Mouse (Mus musculus) ES-E14 (cell line): ENCODE results near the gene Zkscan4.

Experiments
- CHD2 ChIP-seq: IDR thresholded peaks from 2 replicates; pipeline ENCODE4 v1.6.1; 2014; ENCODE audit warnings: mild to moderate bottlenecking, low read depth, low read length, inconsistent platforms
- HCFC1 ChIP-seq: IDR thresholded peaks from 2 replicates; pipeline ENCODE4 v1.6.1; 2012; ENCODE audit warnings: low read length, inconsistent platforms, borderline replicate concordance; ENCODE audit not compliant: insufficient read depth
- ZC3H11A ChIP-seq: IDR thresholded peaks from 2 replicates; pipeline ENCODE4 v1.6.1; 2012; ENCODE audit warnings: low read depth, mild to moderate bottlenecking, inconsistent platforms, low read length, borderline replicate concordance
- ZNF384 ChIP-seq: IDR thresholded peaks from 2 replicates; pipeline ENCODE4 v1.6.1; 2012; ENCODE audit warnings: low read depth, low read length, inconsistent platforms

DNA sequence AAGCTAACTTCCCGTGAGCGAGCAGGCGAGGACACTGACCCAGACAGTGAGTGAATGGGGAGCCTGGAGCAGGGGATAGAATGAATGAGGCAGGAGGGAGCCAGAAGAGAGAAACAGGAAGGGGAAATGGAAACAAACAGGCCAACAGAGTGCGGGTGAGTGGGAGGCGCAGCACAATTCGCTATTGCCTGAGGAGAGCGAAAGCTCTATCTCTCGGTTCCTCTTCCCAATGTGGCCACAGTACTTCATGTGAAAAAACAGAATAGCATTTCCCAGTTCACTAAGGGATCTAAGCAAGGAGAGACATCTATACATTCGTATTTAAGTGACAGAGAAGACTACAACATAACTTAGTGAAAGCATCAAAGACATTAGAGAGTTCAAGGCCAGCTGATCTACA, 31.9 kb upstream of the Zkscan4 start:
- TF ChIP-seq HCFC1 (no peak), CHD2 (no peak), ZNF384 (no peak), ZC3H11A (no peak)
